Mouse (Mus musculus): ENCODE measurements around the gene Grip1.

Gene Grip1

GRCm38 (mm10) chr10:119463345-119463744 is 9.7 kb downstream of the Grip1 start:
- no peak for DNase-seq

GRCm38 (mm10) chr10:119463793-119464192 is 10.2 kb downstream of the Grip1 start:
- DNase-seq = no peak

GRCm38 (mm10) chr10:119467976-119468375 is 14.3 kb downstream of the Grip1 start:
- DNase-seq = no peak

- no peak for DNase-seq
These were observed 16.5 kb downstream of the Grip1 start for GRCm38 (mm10) chr10:119470096-119470495.

GRCm38 (mm10) chr10:119475166-119475565 is 21.5 kb downstream of the Grip1 start:
- no peak for DNase-seq

- peak; percentile 86 to 88 for DNase-seq
These were observed 24.0 kb downstream of the Grip1 start for GRCm38 (mm10) chr10:119477661-119478060.

- DNase-seq = no peak
These were observed 29.6 kb downstream of the Grip1 start for GRCm38 (mm10) chr10:119483068-119483705.

- DNase-seq = no peak
These were observed 30.1 kb downstream of the Grip1 start for GRCm38 (mm10) chr10:119483766-119484165.

- DNase-seq = no peak
These were observed 33.3 kb downstream of the Grip1 start for GRCm38 (mm10) chr10:119486936-119487335.

- no peak for DNase-seq
These were observed 37.2 kb downstream of the Grip1 start for GRCm38 (mm10) chr10:119490831-119491230.

- no peak for DNase-seq
These were observed 41.7 kb downstream of the Grip1 start for GRCm38 (mm10) chr10:119495317-119495716.

- DNase-seq = no peak
These were observed 42.6 kb downstream of the Grip1 start for GRCm38 (mm10) chr10:119496221-119496620.

- DNase-seq = no peak
These were observed 68.1 kb downstream of the Grip1 start for GRCm38 (mm10) chr10:119521686-119522085.

- DNase-seq = no peak
These were observed 72.1 kb downstream of the Grip1 start for GRCm38 (mm10) chr10:119525730-119526129.

GRCm38 (mm10) chr10:119534852-119535251 is 81.2 kb downstream of the Grip1 start:
- DNase-seq = no peak

- no peak for DNase-seq
These were observed 88.0 kb downstream of the Grip1 start for GRCm38 (mm10) chr10:119541655-119542054.

- no peak for DNase-seq
These were observed 90.1 kb downstream of the Grip1 start for GRCm38 (mm10) chr10:119543771-119544170.

- no peak for DNase-seq
These were observed 91.1 kb downstream of the Grip1 start for GRCm38 (mm10) chr10:119544743-119545142.

- no peak for DNase-seq
These were observed 94.2 kb downstream of the Grip1 start for GRCm38 (mm10) chr10:119547875-119548274.

GRCm38 (mm10) chr10:119548774-119549173 is 95.1 kb downstream of the Grip1 start:
- DNase-seq = no peak

- DNase-seq = no peak
These were observed 97.0 kb downstream of the Grip1 start for GRCm38 (mm10) chr10:119550630-119551029.

GRCm38 (mm10) chr10:119556346-119556745 is 102.7 kb downstream of the Grip1 start:
- no peak for DNase-seq

GRCm38 (mm10) chr10:119558432-119558831 is 104.8 kb downstream of the Grip1 start:
- no peak for DNase-seq

- no peak for DNase-seq
These were observed 111.2 kb downstream of the Grip1 start for GRCm38 (mm10) chr10:119564862-119565261.

- no peak for DNase-seq
These were observed 119.5 kb downstream of the Grip1 start for GRCm38 (mm10) chr10:119573134-119573533.
